Mouse (Mus musculus) stomach, postnatal 0 days (tissue): ENCODE measurements around the gene Pnmt. TPM values are rescaled to one million over a fixed set of nuclear protein-coding genes. Genes with fewer than 3 reads are reported as not detected.

ENCODE experiments used
- ATAC-seq: fragments of 200-750 bp; cut with Nextera tagmentation; 2 replicates; pipeline ENCODE4 v1.8.0; 2017; ENCODE audit not compliant: low FRiP score, low TSS enrichment
- DNase-seq: peaks from one replicate; pipeline ENCODE4 v3.0.0-alpha.2; 2016; ENCODE audit warnings: low spot score
- H3K27ac ChIP-seq: fragments of 300-500 bp; sonication (generic); replicated peaks from 2 replicates; pipeline ENCODE4 v1.5.1; 2014; ENCODE audit warnings: mild to moderate bottlenecking, control low read depth
- H3K27me3 ChIP-seq: fragments of 300-500 bp; sonication (generic); 2 replicates; pipeline ENCODE4 v1.6.1; 2014; ENCODE audit warnings: low read length; ENCODE audit not compliant: control insufficient read depth, insufficient read depth
- H3K36me3 ChIP-seq: fragments of 300-500 bp; sonication (generic); 2 replicates; pipeline ENCODE4 v1.6.1; 2014; ENCODE audit warnings: low read length, mixed read lengths; ENCODE audit not compliant: control insufficient read depth, insufficient read depth
- H3K4me1 ChIP-seq: fragments of 300-500 bp; sonication (generic); replicated peaks from 2 replicates; pipeline ENCODE4 v1.6.1; 2014; ENCODE audit warnings: antibody characterized with exemption; ENCODE audit not compliant: control insufficient read depth, insufficient read depth
- H3K4me2 ChIP-seq: fragments of 300-500 bp; sonication (generic); replicated peaks from 2 replicates; pipeline ENCODE4 v1.6.1; 2014; ENCODE audit warnings: low read depth, mild to moderate bottlenecking, control low read depth, moderate library complexity
- H3K4me3 ChIP-seq: fragments of 300-500 bp; sonication (generic); 2 replicates; pipeline ENCODE4 v1.5.1; 2014; ENCODE audit warnings: low read depth, low read length, control low read depth
- H3K9ac ChIP-seq: fragments of 300-500 bp; sonication (generic); 2 replicates; pipeline ENCODE4 v1.6.1; 2014; ENCODE audit warnings: mild to moderate bottlenecking, low read length, control low read depth, mixed read lengths
- H3K9me3 ChIP-seq: fragments of 300-500 bp; sonication (generic); 2 replicates; pipeline ENCODE4 v1.6.1; 2016; ENCODE audit warnings: low read length; ENCODE audit not compliant: control insufficient read depth
- CTCF ChIP-seq: IDR thresholded peaks from 2 replicates; pipeline ENCODE4 v1.5.1; 2016; ENCODE audit warnings: antibody characterized with exemption, low read depth, mild to moderate bottlenecking, moderate library complexity
- EP300 ChIP-seq: optimal IDR thresholded peaks from 2 replicates; pipeline ENCODE3; 2016; ENCODE audit warnings: antibody characterized with exemption
- WGBS: fragments of 180-500 bp; shearing (Covaris S2); extraction: QIAGEN DNeasy Blood & Tissue Kit; methylation state at CpG from one replicate; pipeline ENCODE4 v1.1.7; 2014; 5-methylcytosine and 5-hydroxymethylcytosine counted together
- polyA plus RNA-seq: library from polyadenylated mRNA; unstranded; fragments of >200 nt; fragmentation: Nextera tagmentation; extraction: Ambion mirVana; gene quantifications from 2 replicates; pipeline ENCODE4 v1.2.1, GENCODE M21; 2015

Pnmt gene
- polyA plus RNA-seq, 1 experiment from 2014 or later, result not detected

GRCm38 (mm10) chr11:98390141-98390540 lies 3.9 kb downstream of the Pnmt start:
- peak overlapping the region; percentile 13; the same call in 1 of the 2 replicates for H3K27ac ChIP-seq
- no peak overlapping the region for H3K9ac ChIP-seq
- H3K36me3 ChIP-seq, result no peaks in the 10 kb centered on the region
- H3K4me1 ChIP-seq, result 0 out of 2 replicates have a peak, but pooled peaks cover 3% of the 10 kb centered on the region
- TF ChIP-seq CTCF, result no peak
- TF ChIP-seq EP300, result no peak
- H3K27me3 ChIP-seq, result peaks cover 4% of the 10 kb centered on the region; the same call in 1 of the 2 replicates
- no peak for DNase-seq
- WGBS, result 71% methylated on average over 9 of the region's 12 CpGs
- H3K9me3 ChIP-seq, result no peaks in the 10 kb centered on the region
- no peak for ATAC-seq
- no peak overlapping the region for H3K4me2 ChIP-seq
- H3K4me3 ChIP-seq, result no peak overlapping the region

GRCm38 (mm10) chr11:98392034-98392433 lies 5.8 kb downstream of the Pnmt start:
- H3K4me1 ChIP-seq, result 0 out of 2 replicates have a peak, but pooled peaks cover 3% of the 10 kb centered on the region
- H3K27ac ChIP-seq, result peak overlapping the region; percentile 84
- DNase-seq, result no peak
- 9% methylated on average over 5 of the region's 8 CpGs for WGBS
- peaks cover 4% of the 10 kb centered on the region; the same call in 1 of the 2 replicates for H3K27me3 ChIP-seq
- no peak for TF ChIP-seq CTCF
- TF ChIP-seq EP300, result peak; percentile 27
- no peak overlapping the region for H3K4me2 ChIP-seq
- H3K9ac ChIP-seq, result no peak overlapping the region
- no peaks in the 10 kb centered on the region for H3K9me3 ChIP-seq
- no peaks in the 10 kb centered on the region for H3K36me3 ChIP-seq
- H3K4me3 ChIP-seq, result no peak overlapping the region
- no peak for ATAC-seq

GRCm38 (mm10) chr11:98392645-98393044 lies 6.4 kb downstream of the Pnmt start:
- 43% methylated on average over 4 of the region's 4 CpGs for WGBS
- H3K9me3 ChIP-seq, result no peaks in the 10 kb centered on the region
- no peak for ATAC-seq
- H3K4me3 ChIP-seq, result no peak overlapping the region
- H3K9ac ChIP-seq, result peak overlapping the region; percentile 13; the same call in 1 of the 2 replicates
- H3K27me3 ChIP-seq, result peaks cover 2% of the 10 kb centered on the region; the same call in 1 of the 2 replicates
- H3K27ac ChIP-seq, result peak overlapping the region; percentile 84
- TF ChIP-seq CTCF (no peak), EP300 (no peak)
- H3K36me3 ChIP-seq, result no peaks in the 10 kb centered on the region
- H3K4me2 ChIP-seq, result no peak overlapping the region
- 0 out of 2 replicates have a peak, but pooled peaks cover 3% of the 10 kb centered on the region for H3K4me1 ChIP-seq
- no peak for DNase-seq

- TF ChIP-seq CTCF (no peak), EP300 (no peak)
- DNase-seq (peak; percentile 84), ATAC-seq (0 out of 2 replicates have a peak, but pooled peaks have one; percentile 9)
- no peak overlapping the region for H3K4me3 ChIP-seq
- no peaks in the 10 kb centered on the region for H3K27me3 ChIP-seq
- WGBS, result 63% methylated on average over 6 of the region's 6 CpGs
- no peaks in the 10 kb centered on the region for H3K36me3 ChIP-seq
- H3K4me2 ChIP-seq, result no peak overlapping the region
- peak overlapping the region; percentile 84 for H3K27ac ChIP-seq
- no peaks in the 10 kb centered on the region for H3K9me3 ChIP-seq
- no peak overlapping the region for H3K9ac ChIP-seq
- 0 out of 2 replicates have a peak, but pooled peaks cover 3% of the 10 kb centered on the region for H3K4me1 ChIP-seq
Observed at GRCm38 (mm10) chr11:98393317-98393716, 7.1 kb downstream of the Pnmt start.

- 32% methylated on average over 6 of the region's 6 CpGs for WGBS
- Histone ChIP-seq H3K27me3 (no peaks in the 10 kb centered on the region), H3K27ac (peak overlapping the region; percentile 84), H3K36me3 (no peaks in the 10 kb centered on the region; the same call in 1 of the 2 replicates), H3K4me1 (0 out of 2 replicates have a peak, but pooled peaks cover 3% of the 10 kb centered on the region), H3K9ac (peak overlapping the region; percentile 31; the same call in 1 of the 2 replicates), H3K4me2 (no peak overlapping the region), H3K9me3 (no peaks in the 10 kb centered on the region), H3K4me3 (no peak overlapping the region)
- TF ChIP-seq CTCF (no peak), EP300 (no peak)
- ATAC-seq (no peak), DNase-seq (no peak)
Observed at GRCm38 (mm10) chr11:98394301-98394700, 8.1 kb downstream of the Pnmt start.

- Histone ChIP-seq H3K27me3 (no peaks in the 10 kb centered on the region), H3K9me3 (no peaks in the 10 kb centered on the region), H3K9ac (no peak overlapping the region), H3K36me3 (no peaks in the 10 kb centered on the region; the same call in 1 of the 2 replicates), H3K4me2 (no peak overlapping the region), H3K4me1 (0 out of 2 replicates have a peak, but pooled peaks cover 3% of the 10 kb centered on the region), H3K4me3 (no peak overlapping the region), H3K27ac (peak overlapping the region; percentile 84)
- 43% methylated on average over 4 of the region's 4 CpGs for WGBS
- TF ChIP-seq EP300 (no peak), CTCF (no peak)
- ATAC-seq (peak; percentile 88), DNase-seq (peak; percentile 92)
Observed at GRCm38 (mm10) chr11:98395041-98395440, 8.8 kb downstream of the Pnmt start.
